Mouse (Mus musculus) erythroblast, adult 5-6 weeks (primary cell): ENCODE data around the gene Cldn7. TPM values are rescaled to one million over a fixed set of nuclear protein-coding genes. Genes with fewer than 3 reads are reported as not detected.
"Not testable (repeated sequence)": the region's sequence is repeated elsewhere in the genome, so short reads cannot be mapped to it uniquely, and the experiment has no call there.

Experiments
- ATAC-seq: replicated peaks from 2 replicates; pipeline ENCODE4 v1.8.0; 2016; ENCODE audit warnings: moderate number of reproducible peaks, mild to moderate bottlenecking, moderate TSS enrichment, inconsistent platforms; ENCODE audit not compliant: poor library complexity, low FRiP score, severe bottlenecking
- total RNA-seq, 2 experiments: library from RNA; stranded (forward) in 1 of 2; stranded (reverse) in 1 of 2; fragments of 150-400 nt in 1 of 2; fragments of 200-764, 138-1000 nt in 1 of 2; gene quantifications; 2 replicates each; pipeline versions ENCODE4 v1.2.3 to v1.2.4; 2015 to 2017; ENCODE audit warnings: low replicate concordance in 2 of 2

Cldn7 gene
- total RNA-seq (2015; ENCODE audit: low replicate concordance) (not detected in 2 replicates), total RNA-seq (2017; ENCODE audit: low replicate concordance) (not detected in 2 replicates)

DNA sequence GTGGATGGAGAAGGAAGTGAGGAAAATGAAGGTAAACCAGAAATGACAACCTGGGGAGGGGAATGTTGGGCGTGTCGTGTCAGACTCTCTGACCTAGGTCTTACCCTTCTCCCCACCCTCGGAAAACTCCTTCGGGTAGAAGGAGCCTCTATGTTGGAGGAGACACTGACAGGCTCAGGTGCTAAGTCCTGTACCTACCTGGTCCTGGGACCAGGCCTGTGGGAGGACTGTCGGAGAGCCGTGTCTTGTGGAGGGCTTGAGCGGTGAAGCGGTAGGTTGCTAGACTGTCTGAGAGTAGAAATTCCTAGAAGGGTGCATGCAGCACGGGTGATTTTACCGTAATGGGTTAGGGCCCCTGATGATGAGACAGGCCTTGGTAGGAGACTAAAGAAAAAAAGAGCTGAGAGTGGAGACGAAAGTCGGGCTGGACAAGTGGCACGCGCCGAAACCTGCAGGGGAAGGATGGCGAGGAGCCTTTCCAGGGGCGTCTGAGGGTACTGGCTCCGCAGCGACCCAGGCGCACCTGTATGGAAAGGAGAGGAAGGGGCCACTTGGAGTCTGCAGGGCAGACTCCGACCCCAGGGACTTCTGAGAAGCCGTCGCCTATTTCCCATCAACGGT is at the start of gene Cldn7:
Gene Cldn7, plus strand, starts transcription at position 130 of the 621 bp plus-strand sequence.
- no peak for ATAC-seq

DNA sequence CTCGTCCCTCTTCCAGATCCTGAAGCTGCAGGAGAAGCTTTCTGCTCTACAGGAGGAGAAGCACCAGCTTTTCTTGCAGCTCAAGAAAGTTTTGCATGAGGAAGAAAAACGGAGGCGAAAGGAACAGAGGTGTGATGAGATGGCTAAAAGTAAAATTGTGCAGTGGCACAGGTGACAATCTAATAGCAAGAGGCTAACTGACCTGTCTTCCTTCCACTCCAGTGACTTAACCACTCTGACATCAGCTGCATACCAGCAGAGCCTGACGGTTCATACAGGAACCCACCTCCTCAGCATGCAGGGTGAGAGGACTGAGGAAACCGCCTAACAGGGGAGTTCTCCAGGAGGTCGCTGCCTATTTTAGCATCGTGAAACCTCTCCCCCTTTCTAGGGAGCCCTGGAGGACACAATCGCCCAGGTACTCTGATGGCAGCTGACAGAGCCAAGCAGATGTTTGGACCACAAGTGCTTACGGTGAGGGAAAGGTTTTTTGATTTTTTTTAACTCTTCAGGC is 49.6 kb upstream of the Cldn7 start:
- no peak for ATAC-seq

DNA sequence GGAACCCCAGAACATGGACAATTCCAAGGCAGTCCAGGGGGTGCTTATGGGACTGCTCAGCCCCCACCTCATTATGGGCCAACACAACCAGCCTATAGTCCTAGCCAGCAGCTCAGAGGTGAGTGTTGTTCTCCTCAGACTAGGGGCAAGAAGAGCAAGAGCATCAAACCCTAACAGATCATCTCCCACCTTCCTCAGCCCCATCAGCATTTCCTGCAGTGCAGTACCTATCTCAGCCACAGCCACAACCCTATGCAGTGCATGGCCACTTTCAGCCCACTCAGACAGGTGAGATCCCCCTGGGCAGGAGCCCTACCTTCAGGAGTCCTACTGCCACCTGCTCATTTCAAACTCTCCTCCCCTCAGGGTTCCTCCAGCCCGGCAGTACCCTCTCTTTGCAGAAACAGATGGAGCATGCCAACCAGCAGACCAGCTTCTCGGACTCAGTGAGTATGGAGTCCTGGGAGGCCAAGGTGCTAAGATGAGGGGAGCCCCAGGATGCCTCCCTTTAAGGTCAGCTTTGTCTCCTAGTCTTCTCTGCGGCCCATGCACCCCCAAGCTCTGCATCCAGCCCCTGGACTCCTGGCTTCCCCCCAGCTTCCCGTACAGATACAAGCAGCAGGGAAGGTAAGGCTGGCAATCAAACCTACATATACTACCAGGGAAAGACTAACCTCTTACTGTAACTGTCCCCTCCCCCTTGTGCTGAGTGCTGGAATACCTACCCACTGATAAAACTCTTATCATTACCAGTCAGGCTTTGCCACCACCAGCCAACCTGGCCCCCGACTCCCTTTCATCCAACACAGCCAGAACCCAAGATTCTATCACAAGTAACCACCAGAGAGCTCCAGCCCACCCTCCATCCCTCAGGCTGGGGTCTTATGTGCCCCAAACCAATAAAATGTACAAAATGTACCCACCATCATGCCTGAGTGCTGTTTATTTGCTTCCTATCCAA is 48.6 kb upstream of the Cldn7 start:
- peak; percentile 59 for ATAC-seq

DNA sequence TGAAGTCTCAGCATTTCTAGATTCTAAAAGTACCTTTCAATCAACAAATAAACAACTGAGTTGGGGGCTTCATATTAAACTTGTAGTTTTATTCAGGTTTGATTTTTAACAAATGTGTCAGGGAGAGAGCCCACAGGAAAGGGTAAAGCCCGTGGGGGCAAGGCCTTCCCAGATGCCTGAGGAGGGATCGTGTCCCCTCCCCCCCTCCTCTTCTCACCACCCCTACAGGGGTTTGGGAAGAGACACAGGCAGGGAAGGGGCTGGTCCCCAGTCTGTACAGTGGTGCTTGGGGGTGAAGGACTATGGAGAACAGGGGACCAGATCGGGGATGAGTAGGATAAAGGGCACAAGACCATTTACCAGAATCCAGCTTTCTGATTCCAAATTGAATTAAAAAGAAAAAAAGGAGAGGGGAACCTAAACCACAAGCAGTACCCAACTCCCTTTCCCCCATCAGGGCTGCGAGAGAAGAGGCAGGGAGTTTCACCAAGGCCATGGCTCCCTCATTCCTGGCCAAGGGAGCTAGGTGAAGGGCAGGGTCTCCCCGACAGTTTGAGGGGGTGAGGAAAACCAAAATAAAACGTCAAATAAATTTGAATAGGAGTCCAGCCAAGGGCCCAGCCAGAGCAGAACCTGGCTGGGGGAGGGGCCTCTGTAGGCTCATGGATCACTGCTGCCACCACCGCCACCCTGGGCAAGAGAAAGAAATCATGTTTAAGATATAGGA is 47.8 kb upstream of the Cldn7 start:
- ATAC-seq: not testable (repeated sequence)

DNA sequence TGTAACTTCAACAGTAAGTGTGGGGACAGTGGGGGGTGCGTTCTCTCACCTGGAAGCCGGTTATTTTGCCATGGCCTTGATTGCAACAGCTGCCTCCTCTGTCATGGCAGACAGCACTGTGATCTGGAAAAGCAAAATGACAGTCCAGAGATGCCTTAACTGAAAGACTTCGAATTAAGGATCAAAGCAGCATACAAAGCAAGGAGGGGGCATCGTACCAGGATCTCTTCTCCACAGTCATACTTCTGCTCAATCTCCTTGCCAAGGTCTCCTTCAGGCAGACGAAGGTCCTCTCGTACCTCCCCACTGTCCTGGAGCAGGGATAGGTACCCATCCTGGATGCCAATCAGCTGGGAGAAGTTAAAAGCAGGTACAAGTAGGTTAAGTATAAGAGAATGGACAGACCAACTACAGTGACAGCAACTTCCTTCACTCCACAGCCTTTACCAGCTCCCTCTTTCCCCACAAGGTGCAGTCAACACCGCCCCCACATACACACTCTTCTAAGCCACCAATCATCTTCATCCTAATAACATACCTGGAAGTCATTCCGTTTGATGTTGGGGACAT is 47.1 kb upstream of the Cldn7 start:
- ATAC-seq: no peak

DNA sequence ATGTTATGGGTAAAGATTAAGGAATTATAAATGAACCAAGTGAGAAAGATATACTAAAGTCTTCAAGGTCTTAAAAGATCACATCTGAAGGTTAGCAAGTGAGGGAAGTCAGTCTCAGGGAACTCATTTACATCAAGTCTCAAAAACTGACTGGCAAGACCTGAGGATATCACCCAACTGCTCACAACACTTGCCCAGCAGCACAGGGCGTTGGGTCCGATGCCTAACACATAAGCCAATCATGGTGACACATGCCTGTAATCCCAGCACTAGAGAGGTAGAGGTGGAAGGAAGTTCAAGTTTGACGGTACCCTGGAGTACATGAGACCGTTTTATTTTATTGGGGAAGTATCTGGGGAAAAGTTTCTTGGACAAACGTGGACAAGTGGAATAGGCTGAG is 46.5 kb upstream of the Cldn7 start:
- ATAC-seq: no peak

DNA sequence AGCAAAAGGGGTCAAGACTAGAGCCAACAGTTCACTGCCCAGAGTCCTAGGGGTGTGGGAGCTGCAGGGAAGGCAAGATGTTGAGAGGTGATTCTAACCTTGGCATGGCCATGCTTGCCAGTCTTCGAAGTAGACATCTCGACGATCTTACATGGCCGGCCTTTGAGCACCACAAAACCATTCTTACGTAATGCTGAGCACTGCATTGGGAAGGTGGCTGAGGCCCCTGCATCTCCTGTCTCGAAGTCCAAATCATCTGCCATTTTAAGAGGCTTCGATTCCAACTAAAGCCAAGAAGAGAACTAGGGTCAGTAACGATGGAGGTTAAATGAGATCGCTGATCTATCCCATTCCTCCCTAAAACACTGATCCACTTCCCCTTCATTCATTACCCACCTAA is 45.5 kb upstream of the Cldn7 start:
- ATAC-seq: no peak

DNA sequence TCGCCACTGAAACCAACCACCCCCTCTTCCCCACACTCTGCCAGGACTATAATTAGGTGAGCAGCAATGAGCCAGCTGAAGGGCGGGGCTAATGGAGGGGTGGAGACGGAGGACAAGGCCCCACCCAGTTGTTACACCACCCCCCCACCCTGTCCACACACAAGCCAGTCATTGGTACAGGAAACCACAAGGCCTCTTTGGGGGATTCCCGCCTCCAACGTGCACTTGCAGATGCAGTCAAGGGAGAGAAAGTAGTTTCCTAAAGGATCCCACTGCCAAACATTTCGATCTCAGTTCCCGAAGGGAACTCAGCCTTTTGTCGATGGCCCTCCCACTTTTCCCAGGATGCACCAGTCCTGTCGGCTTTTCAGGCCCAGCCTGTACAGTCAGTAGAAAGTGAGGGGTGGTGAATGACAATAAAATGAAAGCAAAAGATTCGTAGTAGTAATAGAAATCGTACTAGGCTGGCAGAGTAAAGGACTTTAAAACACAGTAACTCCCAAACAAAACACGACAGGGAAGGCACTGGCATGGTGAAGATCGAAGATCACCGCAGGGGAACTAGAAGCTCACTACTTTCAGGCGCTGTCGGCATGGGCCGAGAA is 44.8 kb upstream of the Cldn7 start:
- ATAC-seq: peak; percentile 61

DNA sequence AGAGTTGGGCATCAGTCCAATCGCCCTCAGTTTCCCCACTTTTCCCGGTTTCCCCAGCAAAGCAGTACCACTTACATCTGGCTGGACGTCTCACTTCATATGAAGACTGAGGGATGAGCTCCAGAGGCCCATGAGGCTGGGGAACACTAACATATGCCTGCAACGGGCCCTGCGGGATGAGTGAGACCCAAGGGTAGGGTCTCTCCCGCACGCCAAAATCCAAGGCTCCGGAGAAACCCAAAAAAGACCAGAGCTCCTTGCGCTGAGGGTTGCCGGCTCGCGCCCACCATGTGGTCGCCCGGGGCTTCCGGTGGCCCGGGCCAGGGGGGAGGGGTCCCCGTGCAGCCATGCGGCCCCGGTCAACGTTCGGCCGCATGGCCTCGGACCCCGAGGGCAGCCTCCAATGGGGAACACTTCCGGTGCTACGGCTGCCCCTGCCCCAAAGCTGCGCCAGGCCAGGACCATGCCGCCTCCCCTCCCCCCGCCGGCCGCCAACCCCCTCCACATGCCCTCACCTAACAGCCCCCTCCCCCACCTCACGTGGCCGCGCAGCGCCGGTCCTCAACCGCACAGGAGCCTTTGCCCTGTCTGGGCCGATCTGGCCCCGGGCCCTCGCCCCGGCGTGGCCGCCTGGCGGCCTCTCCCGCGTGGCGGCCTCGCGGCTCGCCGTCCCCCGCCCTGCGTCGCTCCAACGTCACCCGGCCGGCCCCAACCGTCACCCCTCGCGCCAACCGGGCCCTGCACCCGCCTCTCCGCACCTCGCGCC is 44.1 kb upstream of the Cldn7 start:
- ATAC-seq: no peak

DNA sequence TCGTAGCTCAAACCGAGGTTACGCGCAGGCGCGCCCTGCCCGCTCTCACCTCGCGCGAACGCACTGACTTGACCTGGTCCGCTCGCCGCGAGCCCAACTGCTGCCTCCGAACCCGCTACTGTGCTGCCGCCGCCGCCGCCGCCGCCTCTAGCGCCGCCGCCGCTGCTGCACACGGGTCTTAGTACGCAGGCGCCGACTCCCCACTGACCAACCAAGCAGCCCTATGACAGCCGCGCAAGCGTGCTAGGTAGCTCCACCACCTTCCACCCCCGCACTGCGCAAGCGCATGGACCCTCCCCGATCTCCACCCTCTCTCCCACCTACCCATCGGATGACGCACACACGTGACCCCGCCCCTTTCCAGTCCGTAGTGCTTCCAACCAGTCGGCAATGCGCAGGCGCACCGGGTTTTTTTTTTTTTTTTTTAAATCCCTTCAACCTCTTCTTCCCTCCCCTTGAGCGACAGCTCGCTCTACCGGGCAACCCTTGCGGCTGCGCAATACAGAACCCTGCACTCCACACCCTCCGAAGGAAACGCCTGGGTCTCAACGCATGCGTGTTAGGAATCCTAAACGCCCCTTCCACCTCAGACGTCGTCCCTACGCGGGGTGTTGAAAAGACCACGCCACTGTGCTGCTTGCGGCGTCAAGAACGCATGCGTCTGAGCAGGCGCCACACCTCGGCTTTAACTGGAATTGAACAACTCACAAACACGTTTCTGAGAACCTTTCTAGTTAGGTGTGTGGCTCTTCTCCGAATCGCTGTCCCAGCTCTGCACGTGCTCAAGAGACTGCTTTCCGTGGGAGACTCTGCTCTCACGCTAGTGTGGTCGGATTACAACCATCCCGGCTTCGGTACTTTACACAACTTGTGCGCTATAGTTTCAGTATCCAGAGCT is 43.2 kb upstream of the Cldn7 start, which contains the start of gene Eif5a:
Gene Eif5a, minus strand, starts transcription at position 845 of the 898 bp plus-strand sequence.
- ATAC-seq: peak; percentile 75

DNA sequence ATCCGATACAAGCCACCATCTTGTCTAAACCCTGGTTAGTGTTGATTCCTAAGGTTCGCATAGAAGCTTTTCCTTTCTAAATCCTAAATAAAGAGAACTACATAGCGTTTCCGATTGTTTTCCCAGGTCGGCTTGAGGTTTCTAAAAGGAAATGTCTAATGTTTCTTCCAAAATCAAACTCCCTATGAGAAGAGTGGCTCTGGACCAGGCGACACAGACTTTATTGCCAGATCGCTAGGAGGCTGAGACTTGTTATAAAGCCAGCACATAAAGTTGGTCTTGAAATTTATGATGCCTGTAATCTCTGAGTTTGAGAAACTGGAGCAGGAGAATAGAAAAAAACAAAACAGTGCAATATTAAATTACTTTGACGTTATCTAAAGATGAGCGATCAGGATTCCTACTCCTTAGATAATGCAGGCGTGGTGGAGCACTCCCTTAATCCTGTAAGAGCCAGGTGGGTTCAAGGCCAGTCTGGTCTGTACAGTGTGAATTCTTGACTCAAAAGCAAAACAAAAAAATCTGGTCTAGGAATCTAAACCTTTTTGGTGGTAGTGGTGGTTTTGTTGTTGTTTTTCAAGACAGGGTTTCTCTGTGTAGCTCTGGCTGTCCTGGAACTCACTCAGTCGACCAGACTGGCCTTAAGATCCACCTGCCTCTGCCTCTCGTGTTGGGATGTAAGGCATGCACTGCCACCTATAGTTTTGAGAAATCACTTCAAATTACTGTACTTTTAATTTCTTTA is 42.4 kb upstream of the Cldn7 start:
- ATAC-seq: no peak

DNA sequence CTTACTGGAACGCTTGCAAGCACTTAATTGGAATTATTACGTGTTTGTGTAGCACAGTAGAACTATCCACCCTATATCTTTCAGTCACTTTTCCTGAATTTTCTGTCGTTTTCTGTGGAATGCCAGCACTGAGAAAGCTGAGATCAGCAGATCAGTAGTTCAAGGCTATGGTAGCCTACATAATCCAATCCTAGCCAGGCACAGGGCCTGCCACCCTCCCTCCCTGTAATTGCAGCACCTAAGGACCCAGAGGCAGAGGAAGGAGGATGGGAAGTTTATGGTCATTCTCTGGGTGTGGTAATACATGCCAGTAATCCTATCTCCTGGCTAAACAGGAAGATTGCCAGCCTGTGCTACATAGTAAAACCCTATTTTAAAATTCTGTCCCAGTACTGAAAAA is 41.8 kb upstream of the Cldn7 start:
- ATAC-seq: no peak

DNA sequence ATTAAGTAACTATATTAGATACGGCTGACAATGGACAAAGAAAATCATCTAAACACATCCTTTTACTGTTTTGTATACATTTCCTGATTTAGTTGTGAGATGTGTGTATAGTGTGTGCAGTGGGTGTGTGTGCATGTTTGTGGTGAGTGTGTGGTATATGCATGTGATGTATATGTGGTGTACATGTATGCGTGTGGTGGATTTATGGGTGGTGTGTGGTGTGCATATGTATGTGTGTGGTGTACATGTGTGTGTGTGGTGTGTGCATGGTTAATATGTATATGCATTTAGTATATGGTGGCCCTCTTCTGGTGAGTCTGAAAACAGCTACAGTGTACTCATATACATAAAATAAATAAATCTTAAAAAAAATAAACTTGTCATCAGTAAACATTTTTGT is 37.1 kb upstream of the Cldn7 start:
- no peak for ATAC-seq

DNA sequence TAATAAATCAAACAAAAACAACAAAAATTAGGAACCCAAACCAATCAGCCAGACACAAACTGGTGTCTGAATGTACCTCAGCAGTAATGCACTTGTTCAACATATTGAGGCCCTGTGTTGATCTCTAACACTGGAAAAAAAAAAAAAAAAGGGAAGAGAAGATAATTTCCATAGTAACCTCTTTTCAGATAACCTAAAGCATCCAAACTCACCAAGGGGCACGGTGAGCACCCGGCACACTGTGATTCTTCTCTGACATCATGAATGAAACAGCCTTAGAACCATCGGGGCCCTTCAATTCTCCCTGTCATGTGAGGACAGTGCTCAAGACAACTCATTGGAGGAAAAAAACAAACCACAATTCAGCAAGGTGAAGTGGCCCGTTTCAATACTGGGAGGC is 34.9 kb upstream of the Cldn7 start:
- no peak for ATAC-seq

DNA sequence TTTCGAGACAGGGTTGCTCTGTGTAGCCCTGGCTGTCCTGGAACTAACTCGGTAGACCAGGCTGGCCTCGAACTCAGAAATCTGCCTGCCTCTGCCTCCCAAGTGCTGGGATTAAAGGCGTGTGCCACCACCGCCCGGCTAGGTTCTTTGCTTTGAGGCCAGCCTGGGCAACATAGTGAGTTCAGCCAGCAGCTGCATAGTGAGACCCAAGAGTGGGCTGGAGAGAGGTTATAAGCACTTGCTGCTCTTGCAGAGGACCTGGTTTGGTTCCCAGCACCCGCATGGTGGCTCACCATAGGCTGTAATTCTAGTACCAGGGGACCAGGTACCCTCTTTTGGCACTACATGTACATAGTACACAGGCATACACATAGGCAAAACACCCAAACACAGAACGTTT is 34.4 kb upstream of the Cldn7 start:
- not testable (repeated sequence) for ATAC-seq

DNA sequence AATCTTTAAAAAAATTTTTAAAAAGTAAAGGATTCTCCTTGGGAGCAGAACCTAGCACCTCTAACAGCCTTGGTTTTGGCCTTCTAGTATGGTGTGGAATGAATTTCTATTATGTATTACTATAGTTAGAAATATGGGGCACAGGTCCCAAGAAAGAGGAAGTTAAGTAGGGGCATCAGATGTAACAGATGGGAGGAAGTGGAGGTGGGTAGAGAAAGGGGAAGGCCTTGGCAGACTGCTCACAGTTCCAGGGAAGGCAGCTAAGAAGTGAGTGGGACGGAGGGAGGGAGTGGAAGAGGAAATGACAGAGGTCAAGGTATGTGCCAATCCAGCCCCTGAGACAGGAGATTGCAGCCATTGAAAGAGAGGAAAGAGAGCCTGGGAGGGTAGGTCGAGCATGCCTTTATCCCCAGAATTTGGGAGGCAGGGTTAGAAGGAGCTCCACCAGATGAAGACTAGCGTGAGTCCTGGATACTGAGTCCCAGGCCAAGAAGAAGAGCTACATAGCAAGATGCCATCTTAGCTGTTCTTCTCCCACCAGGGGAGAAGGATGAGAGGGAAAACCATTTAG is 33.5 kb upstream of the Cldn7 start:
- no peak for ATAC-seq

DNA sequence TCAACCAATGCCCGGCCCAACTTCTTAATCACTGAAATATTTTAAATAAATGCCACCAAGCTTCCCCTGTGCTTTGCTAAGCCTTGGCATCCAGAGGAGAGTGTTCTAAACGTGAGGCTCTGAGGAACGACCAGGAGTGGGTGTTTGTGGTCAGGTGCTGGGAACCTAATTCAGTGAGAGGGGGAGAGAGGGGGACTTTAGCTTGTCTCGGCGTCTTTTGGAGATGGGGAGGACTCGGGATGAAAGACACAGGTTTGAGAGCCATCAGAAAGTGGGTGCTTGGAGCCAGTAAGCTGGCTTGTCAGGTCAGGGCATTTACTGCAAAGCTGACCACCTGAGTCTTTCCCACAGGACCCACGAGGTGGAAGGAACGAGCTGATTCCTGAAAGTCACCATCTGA is 32.8 kb upstream of the Cldn7 start:
- no peak for ATAC-seq
